Mouse (Mus musculus): ENCODE data around the gene Rgsl1. TPM values are rescaled to one million over a fixed set of nuclear protein-coding genes. Genes with fewer than 3 reads are reported as not detected.
A peak's percentile ranks its signal among the peaks of the same experiment; 100 is the strongest.

Rgsl1 gene
- polyA plus RNA-seq, 1 experiment from 2014 or later, result not detected

GRCm38 (mm10) chr1:153740775-153741400 lies 103.1 kb downstream of the Rgsl1 start:
- H3K9me3 ChIP-seq (ENCODE audit: control insufficient read depth, low read length), result no peaks in the 10 kb centered on the region
- WGBS, result 35% methylated on average over 12 of the region's 12 CpGs
- no peaks in the 10 kb centered on the region for H3K36me3 ChIP-seq (ENCODE audit: control insufficient read depth, insufficient read depth, low read length)
- H3K4me3 ChIP-seq (ENCODE audit: low read length), result peak overlapping the region; percentile 30
- ATAC-seq (ENCODE audit: low FRiP score, low TSS enrichment), result no peak
- H3K9ac ChIP-seq (ENCODE audit: low read depth, low read length), result peak overlapping the region; percentile 25; the same call in 1 of the 2 replicates
- H3K27me3 ChIP-seq (ENCODE audit: control insufficient read depth, insufficient read depth, low read length), result peaks cover 21% of the 10 kb centered on the region
- H3K4me1 ChIP-seq (ENCODE audit: control insufficient read depth, insufficient read depth, low read length), result peaks cover 4% of the 10 kb centered on the region; the same call in 1 of the 2 replicates
- peak overlapping the region; percentile 68 for H3K4me2 ChIP-seq (replicated peaks; ENCODE audit: low read depth, low read length)
- H3K27ac ChIP-seq (ENCODE audit: low read depth, low read length), result no peak overlapping the region

- ATAC-seq (ENCODE audit: low FRiP score, low TSS enrichment), result peak; percentile 86
- peaks cover 4% of the 10 kb centered on the region; the same call in 1 of the 2 replicates for H3K4me1 ChIP-seq (ENCODE audit: control insufficient read depth, insufficient read depth, low read length)
- no peak within 1 kb of the TSS for H3K27ac ChIP-seq (ENCODE audit: low read depth, low read length)
- peak within 1 kb of the TSS; percentile 25; the same call in 1 of the 2 replicates for H3K9ac ChIP-seq (ENCODE audit: low read depth, low read length)
- peaks cover 21% of the 10 kb centered on the region for H3K27me3 ChIP-seq (ENCODE audit: control insufficient read depth, insufficient read depth, low read length)
- H3K36me3 ChIP-seq (ENCODE audit: control insufficient read depth, insufficient read depth, low read length), result no peaks in the 10 kb centered on the region
- H3K4me3 ChIP-seq (ENCODE audit: low read length), result peak within 1 kb of the TSS; percentile 30
- H3K9me3 ChIP-seq (ENCODE audit: control insufficient read depth, low read length), result no peaks in the 10 kb centered on the region
- H3K4me2 ChIP-seq (replicated peaks; ENCODE audit: low read depth, low read length), result peak within 1 kb of the TSS; percentile 68
- WGBS, result under 1% methylated on average over 28 of the region's 28 CpGs
These were observed 103.8 kb downstream of the Rgsl1 start, which contains the start of gene Rgs16 for GRCm38 (mm10) chr1:153740145-153740544. Gene Rgs16, plus strand, starts transcription at chr1:153740349.

DNA sequence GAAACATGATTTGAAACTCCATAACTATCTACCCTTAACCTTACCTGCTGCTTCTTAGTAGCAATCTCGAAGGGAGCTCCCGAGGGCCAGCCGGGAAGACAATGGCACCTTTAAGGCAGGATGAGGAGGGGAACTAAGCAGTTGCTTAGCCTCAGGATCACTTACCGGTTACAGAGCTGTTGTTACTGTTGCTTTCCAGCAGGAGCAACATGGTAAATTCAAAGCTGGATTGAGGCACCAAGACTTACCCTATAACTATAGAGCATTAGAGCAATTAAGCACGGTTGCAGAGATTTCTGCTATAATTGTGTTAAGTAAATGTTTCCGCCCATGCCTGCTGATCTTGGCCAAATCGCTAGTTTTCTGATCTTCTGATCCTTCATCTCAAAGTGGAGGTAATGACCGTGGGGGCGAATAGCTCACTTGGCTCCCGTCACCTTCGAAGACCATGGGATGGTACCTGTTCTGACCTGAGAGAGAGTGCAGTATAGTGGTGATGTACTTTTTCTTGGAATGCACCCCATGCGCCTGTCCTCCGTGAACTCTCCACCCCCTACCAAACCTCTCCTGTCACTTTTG lies 104.4 kb downstream of the Rgsl1 start:
- H3K27ac ChIP-seq (ENCODE audit: low read depth, low read length), result no peak overlapping the region
- H3K4me2 ChIP-seq (replicated peaks; ENCODE audit: low read depth, low read length), result peak overlapping the region; percentile 68
- peak overlapping the region; percentile 30 for H3K4me3 ChIP-seq (ENCODE audit: low read length)
- H3K27me3 ChIP-seq (ENCODE audit: control insufficient read depth, insufficient read depth, low read length), result peaks cover 21% of the 10 kb centered on the region
- H3K36me3 ChIP-seq (ENCODE audit: control insufficient read depth, insufficient read depth, low read length), result no peaks in the 10 kb centered on the region
- ATAC-seq (ENCODE audit: low FRiP score, low TSS enrichment), result no peak
- no peaks in the 10 kb centered on the region for H3K9me3 ChIP-seq (ENCODE audit: control insufficient read depth, low read length)
- WGBS, result 17% methylated on average over 13 of the region's 13 CpGs
- peaks cover 4% of the 10 kb centered on the region; the same call in 1 of the 2 replicates for H3K4me1 ChIP-seq (ENCODE audit: control insufficient read depth, insufficient read depth, low read length)
- no peak overlapping the region for H3K9ac ChIP-seq (ENCODE audit: low read depth, low read length)

DNA sequence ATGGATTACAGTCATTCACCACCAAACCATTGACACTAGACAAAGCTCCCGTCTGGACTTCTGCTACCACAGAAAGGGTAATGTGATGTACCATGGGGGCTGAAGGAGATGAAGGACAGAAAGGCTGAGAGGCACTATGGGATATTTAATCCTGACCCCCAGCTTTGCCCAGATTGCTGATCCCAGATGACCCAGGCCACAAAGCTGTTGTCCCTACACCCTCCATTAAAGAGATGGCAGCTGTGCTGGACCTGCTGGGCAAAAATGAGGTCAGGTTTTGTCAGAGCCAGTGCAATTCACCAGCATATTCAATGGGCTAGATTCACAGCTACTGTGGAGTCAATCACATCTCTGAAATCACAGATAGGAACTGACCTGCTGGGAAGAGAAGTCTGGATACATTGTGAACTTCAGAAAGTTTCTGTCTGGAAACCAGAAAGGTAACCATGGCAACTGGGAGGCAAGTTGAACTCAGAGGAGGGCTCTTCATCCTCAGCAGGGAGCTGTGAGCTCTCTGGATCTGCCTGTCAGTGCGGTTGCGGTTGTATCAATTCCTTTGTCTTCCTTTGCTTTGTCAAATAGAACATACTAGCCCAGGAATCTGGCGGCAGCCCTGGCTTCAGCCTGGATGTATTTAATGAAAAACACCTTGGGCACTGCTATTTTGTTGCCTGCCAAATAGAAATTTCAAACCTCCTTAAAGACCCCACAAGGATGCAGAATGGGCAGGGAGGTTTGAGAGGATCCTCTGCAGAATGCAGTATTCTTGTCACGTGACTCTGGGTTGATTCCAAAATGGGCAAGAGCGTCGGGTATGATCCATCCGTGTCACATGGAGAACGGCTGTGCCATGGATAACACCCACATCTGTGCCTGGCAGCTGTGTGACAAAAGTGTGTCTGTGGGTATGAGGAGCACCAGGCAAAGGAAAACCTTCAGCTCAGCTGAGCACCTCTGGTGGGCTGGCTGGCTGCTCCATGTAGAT lies 106.5 kb downstream of the Rgsl1 start:
- Histone ChIP-seq H3K9ac (ENCODE audit: low read depth, low read length) (no peak overlapping the region), H3K4me2 (replicated peaks; ENCODE audit: low read depth, low read length) (no peak overlapping the region), H3K27me3 (ENCODE audit: control insufficient read depth, insufficient read depth, low read length) (peaks cover 21% of the 10 kb centered on the region), H3K9me3 (ENCODE audit: control insufficient read depth, low read length) (no peaks in the 10 kb centered on the region), H3K4me3 (ENCODE audit: low read length) (no peak overlapping the region), H3K27ac (ENCODE audit: low read depth, low read length) (no peak overlapping the region), H3K4me1 (ENCODE audit: control insufficient read depth, insufficient read depth, low read length) (peaks cover 4% of the 10 kb centered on the region; the same call in 1 of the 2 replicates), H3K36me3 (ENCODE audit: control insufficient read depth, insufficient read depth, low read length) (no peaks in the 10 kb centered on the region)
- no peak for ATAC-seq (ENCODE audit: low FRiP score, low TSS enrichment)
- 67% methylated on average over 9 of the region's 9 CpGs for WGBS

DNA sequence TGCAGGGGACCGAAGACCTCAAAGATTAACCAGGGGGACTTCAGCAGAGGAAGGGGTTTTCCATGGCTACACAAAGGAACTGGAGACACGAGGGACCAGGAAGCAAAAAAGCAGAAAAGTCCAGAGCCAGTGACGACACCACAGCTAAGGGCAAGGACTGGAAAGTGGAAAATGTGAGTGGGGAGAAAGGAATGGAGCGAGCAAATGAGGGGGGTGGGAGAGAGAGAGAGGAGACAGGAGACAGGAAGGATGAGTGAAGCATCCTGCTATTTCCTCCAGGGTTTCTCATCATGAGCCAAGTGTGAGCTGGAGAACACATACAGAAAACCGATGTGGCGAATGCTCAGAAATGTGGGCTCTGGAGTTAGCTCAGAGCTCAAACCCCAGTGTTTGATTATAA lies 107.8 kb downstream of the Rgsl1 start:
- no peak for ATAC-seq (ENCODE audit: low FRiP score, low TSS enrichment)
- Histone ChIP-seq H3K9ac (ENCODE audit: low read depth, low read length) (no peak overlapping the region), H3K36me3 (ENCODE audit: control insufficient read depth, insufficient read depth, low read length) (no peaks in the 10 kb centered on the region), H3K4me2 (replicated peaks; ENCODE audit: low read depth, low read length) (no peak overlapping the region), H3K4me1 (ENCODE audit: control insufficient read depth, insufficient read depth, low read length) (peaks cover 4% of the 10 kb centered on the region; the same call in 1 of the 2 replicates), H3K27ac (ENCODE audit: low read depth, low read length) (no peak overlapping the region), H3K9me3 (ENCODE audit: control insufficient read depth, low read length) (no peaks in the 10 kb centered on the region), H3K4me3 (ENCODE audit: low read length) (no peak overlapping the region), H3K27me3 (ENCODE audit: control insufficient read depth, insufficient read depth, low read length) (peaks cover 18% of the 10 kb centered on the region)
- WGBS, result 69% methylated on average over 6 of the region's 6 CpGs

DNA sequence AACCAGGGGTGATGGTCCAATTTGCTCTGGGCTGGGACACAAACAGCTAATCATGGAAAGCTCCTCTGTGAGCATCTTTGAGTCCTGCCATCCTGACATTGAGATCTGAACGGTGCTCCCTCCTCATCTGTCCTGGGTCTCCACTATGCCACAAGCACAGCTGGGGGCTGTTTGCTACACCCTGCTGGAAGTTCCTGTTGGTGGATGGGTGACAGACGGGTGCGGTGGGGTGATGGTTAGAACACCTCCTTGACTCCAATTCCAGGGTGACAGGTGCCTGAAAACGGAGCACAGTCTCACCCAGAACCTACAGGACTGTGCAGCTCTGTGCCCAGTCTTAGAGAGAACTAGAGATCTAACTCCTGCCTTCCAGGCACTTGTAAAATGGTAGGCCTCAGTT lies 109.1 kb downstream of the Rgsl1 start:
- Histone ChIP-seq H3K36me3 (ENCODE audit: control insufficient read depth, insufficient read depth, low read length) (no peaks in the 10 kb centered on the region), H3K4me1 (ENCODE audit: control insufficient read depth, insufficient read depth, low read length) (peaks cover 4% of the 10 kb centered on the region; the same call in 1 of the 2 replicates), H3K9me3 (ENCODE audit: control insufficient read depth, low read length) (no peaks in the 10 kb centered on the region), H3K4me2 (replicated peaks; ENCODE audit: low read depth, low read length) (no peak overlapping the region), H3K27me3 (ENCODE audit: control insufficient read depth, insufficient read depth, low read length) (peaks cover 14% of the 10 kb centered on the region), H3K27ac (ENCODE audit: low read depth, low read length) (no peak overlapping the region), H3K9ac (ENCODE audit: low read depth, low read length) (no peak overlapping the region), H3K4me3 (ENCODE audit: low read length) (no peak overlapping the region)
- ATAC-seq (ENCODE audit: low FRiP score, low TSS enrichment), result no peak
- 81% methylated on average over 4 of the region's 4 CpGs for WGBS

GRCm38 (mm10) chr1:153733181-153733580 lies 110.8 kb downstream of the Rgsl1 start:
- no peak for ATAC-seq (ENCODE audit: low FRiP score, low TSS enrichment)
- Histone ChIP-seq H3K27ac (ENCODE audit: low read depth, low read length) (no peak overlapping the region), H3K4me3 (ENCODE audit: low read length) (no peak overlapping the region)

DNA sequence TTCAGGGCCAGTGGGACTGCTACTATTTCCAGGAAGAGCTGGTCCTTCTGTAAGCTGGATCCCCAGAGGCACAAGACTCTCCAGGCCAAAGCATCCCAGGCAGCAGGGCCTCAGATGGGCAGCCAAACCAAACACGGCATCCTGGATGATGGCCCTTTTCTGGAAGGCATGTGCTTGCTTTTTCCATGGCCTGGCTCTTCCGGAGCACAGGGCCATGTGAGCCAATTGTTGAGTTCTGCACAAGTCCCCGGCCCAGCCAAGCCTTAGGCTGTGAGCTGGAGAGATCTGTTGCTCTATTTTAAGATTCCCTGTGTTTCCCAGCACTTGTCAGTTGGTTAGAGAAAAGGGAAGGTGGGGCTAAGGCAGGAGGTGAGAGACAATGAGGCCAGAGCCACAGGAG lies 113.3 kb downstream of the Rgsl1 start:
- ATAC-seq (ENCODE audit: low FRiP score, low TSS enrichment), result no peak
- Histone ChIP-seq H3K36me3 (ENCODE audit: control insufficient read depth, insufficient read depth, low read length) (no peaks in the 10 kb centered on the region), H3K4me2 (replicated peaks; ENCODE audit: low read depth, low read length) (no peak overlapping the region), H3K27me3 (ENCODE audit: control insufficient read depth, insufficient read depth, low read length) (no peaks in the 10 kb centered on the region), H3K4me3 (ENCODE audit: low read length) (no peak overlapping the region), H3K9me3 (ENCODE audit: control insufficient read depth, low read length) (no peaks in the 10 kb centered on the region), H3K9ac (ENCODE audit: low read depth, low read length) (no peak overlapping the region), H3K27ac (ENCODE audit: low read depth, low read length) (no peak overlapping the region), H3K4me1 (ENCODE audit: control insufficient read depth, insufficient read depth, low read length) (peaks cover 4% of the 10 kb centered on the region; the same call in 1 of the 2 replicates)
- 65% methylated on average over 3 of the region's 3 CpGs for WGBS

More at GRCm38 (mm10) chr1:153733181-153733580, 110.8 kb downstream of the Rgsl1 start:
- Histone ChIP-seq H3K36me3 (ENCODE audit: control insufficient read depth, insufficient read depth, low read length) (no peaks in the 10 kb centered on the region), H3K4me1 (ENCODE audit: control insufficient read depth, insufficient read depth, low read length) (peaks cover 4% of the 10 kb centered on the region; the same call in 1 of the 2 replicates), H3K9me3 (ENCODE audit: control insufficient read depth, low read length) (no peaks in the 10 kb centered on the region), H3K27me3 (ENCODE audit: control insufficient read depth, insufficient read depth, low read length) (peaks cover 5% of the 10 kb centered on the region; the same call in 1 of the 2 replicates), H3K4me2 (replicated peaks; ENCODE audit: low read depth, low read length) (no peak overlapping the region), H3K9ac (ENCODE audit: low read depth, low read length) (no peak overlapping the region)
- WGBS, result 57% methylated on average over 9 of the region's 9 CpGs
